Mouse (Mus musculus): ENCODE data around the gene Flad1.

GRCm38 (mm10) chr3:89422556-89423205 lies 11.0 kb upstream of the Flad1 start:
- no peak for TF ChIP-seq HCFC1 (IDR thresholded peaks at IDR 0.05; ENCODE audit: borderline replicate concordance, insufficient read depth, low read length)
- TF ChIP-seq ZNF384 (IDR thresholded peaks at IDR 0.05; ENCODE audit: low read depth, low read length), result no peak

All from ES-E14 (cell line).